Mouse (Mus musculus) spleen, postnatal 4 days (tissue): ENCODE data around the gene Trim43c.
"Not testable (repeated sequence)": the region's sequence is repeated elsewhere in the genome, so short reads cannot be mapped to it uniquely, and the experiment has no call there.

Source experiments
- DNase-seq, 2 experiments: peaks; one replicate each; pipeline ENCODE4 v3.0.0; 2022; ENCODE audit warnings: low spot score in 2 of 2

Gene Trim43c

DNA sequence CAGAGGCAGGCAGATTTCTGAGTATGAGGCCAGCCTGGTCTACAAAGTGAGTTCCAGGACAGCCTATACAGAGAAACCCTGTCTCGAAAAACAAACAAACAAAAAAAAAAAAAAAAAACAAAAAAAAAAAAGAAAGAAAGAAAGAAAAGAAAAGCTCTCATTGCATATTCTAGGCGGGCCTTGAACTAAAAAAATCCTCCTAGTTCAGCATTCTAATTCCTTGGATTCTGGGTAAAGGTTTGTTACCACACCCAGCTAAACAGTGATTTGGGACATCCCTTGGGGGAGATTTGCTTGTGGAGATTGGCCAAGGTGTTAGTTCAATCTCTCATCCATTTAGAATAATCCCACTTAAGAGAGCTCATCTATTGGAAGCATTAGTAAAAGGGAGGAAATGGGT is at the start of gene Trim43c:
TSS of gene Trim43c (plus strand) at position 301 of the 400 bp plus-strand sequence.
- not testable (repeated sequence) for DNase-seq

DNA sequence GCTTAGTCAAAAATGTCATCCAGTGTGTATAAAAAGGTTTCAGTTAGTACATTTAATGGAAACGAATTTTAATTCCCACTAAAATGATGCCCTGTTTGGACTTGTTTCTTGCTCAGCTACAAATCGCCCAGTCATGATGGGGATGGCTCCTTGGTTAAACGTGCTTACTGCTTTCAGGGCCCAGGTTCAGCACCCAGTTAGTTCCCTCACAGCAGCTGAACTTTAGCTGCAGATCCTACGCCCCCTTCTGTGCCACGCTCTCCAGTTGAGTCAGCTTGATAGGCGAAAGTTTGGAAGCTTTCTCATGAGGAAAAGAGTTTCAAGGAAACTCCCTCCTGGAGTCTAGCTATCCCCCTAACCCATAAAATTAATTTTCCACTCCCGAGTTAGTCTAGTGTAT is 14.1 kb downstream of the Trim43c start:
- DNase-seq, result not testable (repeated sequence)

DNA sequence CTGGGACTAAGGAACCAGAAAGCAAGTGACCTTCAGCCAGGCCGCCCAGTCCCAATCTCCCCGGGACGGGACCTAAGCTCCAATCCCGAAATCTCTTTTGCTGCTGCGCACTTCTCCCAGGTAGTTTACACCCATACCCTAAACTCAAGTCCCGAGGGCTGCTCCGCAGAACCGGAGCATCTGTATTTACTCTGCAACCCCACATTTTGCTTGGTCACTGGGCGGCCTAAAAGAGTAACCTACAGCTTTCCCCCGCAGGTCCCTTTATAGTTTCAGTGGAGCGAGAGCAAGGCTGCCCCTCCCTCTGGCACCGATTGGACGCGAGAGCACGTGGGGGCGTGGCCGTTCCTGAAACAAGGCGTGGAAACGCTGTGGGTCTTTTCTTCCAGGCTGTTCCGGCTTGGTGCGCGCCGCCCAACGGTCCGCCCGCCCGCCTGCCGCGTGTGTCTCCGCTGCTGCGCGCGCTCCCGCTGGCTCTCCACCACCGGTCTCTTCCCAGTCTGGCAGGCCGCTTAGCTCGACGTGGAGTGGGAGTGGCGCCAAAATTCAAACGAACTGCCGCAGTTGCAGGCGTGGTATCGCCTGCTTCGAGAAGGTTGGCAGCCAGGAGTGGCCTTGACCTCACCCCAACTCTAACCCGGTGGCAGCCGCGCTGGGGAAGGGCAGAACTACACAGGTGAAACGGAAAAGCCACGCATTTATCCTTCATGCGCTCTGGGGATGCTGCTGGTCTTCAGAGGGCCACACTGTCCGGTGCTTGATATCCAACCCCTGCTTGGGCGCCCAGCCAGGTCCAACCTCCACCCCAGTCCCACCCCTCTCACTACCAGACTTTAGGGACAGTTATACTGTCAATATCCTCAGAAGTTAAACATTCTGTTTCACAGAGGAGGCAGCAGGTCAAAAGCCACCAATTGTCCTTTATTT is 19.9 kb downstream of the Trim43c start:
- peak; percentile 80 to 83 for DNase-seq
